Mouse (Mus musculus): Measurements from ENCODE around the gene Hpcal4. TPM values are rescaled to one million over a fixed set of nuclear protein-coding genes. Genes with fewer than 3 reads are reported as not detected.

The Hpcal4 gene
- polyA plus RNA-seq, 1 experiment from 2014 or later = 0.48 TPM

- Histone ChIP-seq H3K36me3 (ENCODE audit: control insufficient read depth, insufficient read depth, low read length) (no peaks in the 10 kb centered on the region), H3K4me2 (no peak overlapping the region), H3K27ac (ENCODE audit: low read depth, low read length) (no peak overlapping the region), H3K9ac (ENCODE audit: low read depth, low read length) (no peak overlapping the region), H3K4me1 (replicated peaks; ENCODE audit: control insufficient read depth, insufficient read depth, low read length) (no peaks in the 10 kb centered on the region), H3K4me3 (ENCODE audit: low read depth, low read length) (no peak overlapping the region), H3K27me3 (replicated peaks; ENCODE audit: control insufficient read depth, insufficient read depth, low read length) (peaks cover 4% of the 10 kb centered on the region), H3K9me3 (ENCODE audit: control insufficient read depth, low read length) (no peaks in the 10 kb centered on the region)
- WGBS = 87% methylated on average over 9 of the region's 9 CpGs
- no peak for DNase-seq (ENCODE audit: low spot score)
- no peak for ATAC-seq (replicated peaks; ENCODE audit: low FRiP score)
These were observed 30.9 kb downstream of the Hpcal4 start for GRCm38 (mm10) chr4:123213975-123214374.

- Histone ChIP-seq H3K4me3 (ENCODE audit: low read depth, low read length) (no peak overlapping the region), H3K27ac (ENCODE audit: low read depth, low read length) (no peak overlapping the region), H3K4me2 (no peak overlapping the region), H3K9me3 (ENCODE audit: control insufficient read depth, low read length) (no peaks in the 10 kb centered on the region), H3K36me3 (ENCODE audit: control insufficient read depth, insufficient read depth, low read length) (no peaks in the 10 kb centered on the region), H3K9ac (ENCODE audit: low read depth, low read length) (no peak overlapping the region), H3K4me1 (replicated peaks; ENCODE audit: control insufficient read depth, insufficient read depth, low read length) (no peaks in the 10 kb centered on the region), H3K27me3 (replicated peaks; ENCODE audit: control insufficient read depth, insufficient read depth, low read length) (peaks cover 2% of the 10 kb centered on the region)
- 76% methylated on average over 1 of the region's 1 CpGs for WGBS
- DNase-seq (ENCODE audit: low spot score) (no peak), ATAC-seq (replicated peaks; ENCODE audit: low FRiP score) (no peak)
These were observed 32.3 kb downstream of the Hpcal4 start for GRCm38 (mm10) chr4:123215367-123215766.

DNA sequence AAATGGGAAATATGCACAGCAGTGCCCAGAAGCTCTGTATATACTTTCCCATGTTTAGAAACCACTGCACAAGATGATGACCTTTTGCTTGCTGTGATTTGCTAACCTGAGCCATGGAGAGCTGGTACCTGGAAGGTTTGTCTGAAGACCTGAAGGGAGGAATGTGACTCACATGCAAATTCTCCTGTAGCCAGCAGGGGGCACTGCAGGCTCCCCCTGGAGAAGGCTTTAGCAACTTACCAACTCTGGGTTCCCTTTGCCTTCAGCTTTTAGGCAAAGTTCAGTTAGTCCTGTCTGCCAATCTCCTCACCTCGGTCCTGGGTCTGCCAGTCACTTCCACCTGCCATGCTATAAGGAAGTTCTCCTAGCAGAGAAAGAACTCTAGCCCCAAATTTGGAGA is 33.8 kb downstream of the Hpcal4 start:
- no peak for ATAC-seq (replicated peaks; ENCODE audit: low FRiP score)
- Histone ChIP-seq H3K36me3 (ENCODE audit: control insufficient read depth, insufficient read depth, low read length) (no peaks in the 10 kb centered on the region), H3K9ac (ENCODE audit: low read depth, low read length) (no peak overlapping the region), H3K27ac (ENCODE audit: low read depth, low read length) (no peak overlapping the region), H3K4me2 (no peak overlapping the region), H3K9me3 (ENCODE audit: control insufficient read depth, low read length) (no peaks in the 10 kb centered on the region), H3K4me3 (ENCODE audit: low read depth, low read length) (no peak overlapping the region), H3K27me3 (replicated peaks; ENCODE audit: control insufficient read depth, insufficient read depth, low read length) (peaks cover 2% of the 10 kb centered on the region; the same call in 1 of the 2 replicates), H3K4me1 (replicated peaks; ENCODE audit: control insufficient read depth, insufficient read depth, low read length) (no peaks in the 10 kb centered on the region)
- 9% methylated on average over 1 of the region's 1 CpGs for WGBS
- DNase-seq (ENCODE audit: low spot score) = no peak

DNA sequence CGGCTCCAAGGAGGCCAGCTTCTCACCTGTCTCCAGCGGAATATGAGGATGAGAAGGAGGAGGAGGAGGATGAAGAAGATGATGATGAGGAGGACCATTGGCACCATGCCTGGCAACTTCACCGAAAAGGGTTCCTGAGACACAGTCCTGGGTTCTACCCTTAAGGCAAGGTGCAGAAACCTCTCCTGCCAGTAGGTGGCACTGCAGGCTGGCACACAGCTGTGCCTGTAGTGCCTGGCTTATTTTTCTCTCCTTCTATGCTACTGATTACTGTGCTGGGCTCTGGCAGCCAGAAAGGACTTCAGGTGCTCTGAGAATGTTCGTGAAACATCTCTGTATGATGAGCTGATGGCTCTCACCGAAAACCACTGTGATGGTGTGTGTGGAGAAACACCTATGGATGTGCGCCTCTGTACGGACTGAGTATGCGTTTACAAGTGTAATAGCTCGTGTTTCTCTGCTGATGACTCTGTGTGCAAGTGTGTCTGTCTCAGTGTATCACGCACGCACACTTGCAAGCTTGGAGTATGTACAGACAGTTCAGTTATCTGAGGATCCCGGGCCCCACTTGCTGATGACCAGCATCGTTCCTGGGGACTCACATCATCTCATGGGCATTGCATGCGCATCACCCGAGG is 36.8 kb downstream of the Hpcal4 start:
- H3K27ac ChIP-seq (ENCODE audit: low read depth, low read length) = no peak overlapping the region

GRCm38 (mm10) chr4:123220637-123221036 is 37.6 kb downstream of the Hpcal4 start:
- 62% methylated on average over 4 of the region's 4 CpGs for WGBS
- no peaks in the 10 kb centered on the region for H3K36me3 ChIP-seq (ENCODE audit: control insufficient read depth, insufficient read depth, low read length)
- ATAC-seq (replicated peaks; ENCODE audit: low FRiP score) (no peak), DNase-seq (ENCODE audit: low spot score) (no peak)
- H3K4me2 ChIP-seq = no peak overlapping the region
- H3K4me3 ChIP-seq (ENCODE audit: low read depth, low read length) = no peak overlapping the region
- H3K27ac ChIP-seq (ENCODE audit: low read depth, low read length) = no peak overlapping the region
- H3K4me1 ChIP-seq (replicated peaks; ENCODE audit: control insufficient read depth, insufficient read depth, low read length) = no peaks in the 10 kb centered on the region
- H3K9me3 ChIP-seq (ENCODE audit: control insufficient read depth, low read length) = no peaks in the 10 kb centered on the region
- 0 out of 2 replicates have a peak, but pooled peaks cover 2% of the 10 kb centered on the region for H3K27me3 ChIP-seq (replicated peaks; ENCODE audit: control insufficient read depth, insufficient read depth, low read length)
- H3K9ac ChIP-seq (ENCODE audit: low read depth, low read length) = no peak overlapping the region

More for the DNA sequence above, 36.8 kb downstream of the Hpcal4 start:
- H3K4me1 ChIP-seq (replicated peaks; ENCODE audit: control insufficient read depth, insufficient read depth, low read length) = no peaks in the 10 kb centered on the region
- H3K9ac ChIP-seq (ENCODE audit: low read depth, low read length) = no peak overlapping the region
- ATAC-seq (replicated peaks; ENCODE audit: low FRiP score) = peak; percentile 68
- H3K27me3 ChIP-seq (replicated peaks; ENCODE audit: control insufficient read depth, insufficient read depth, low read length) = 0 out of 2 replicates have a peak, but pooled peaks cover 2% of the 10 kb centered on the region
- peak; percentile 60 for DNase-seq (ENCODE audit: low spot score)
- no peak overlapping the region for H3K4me2 ChIP-seq
- H3K4me3 ChIP-seq (ENCODE audit: low read depth, low read length) = no peak overlapping the region
- no peaks in the 10 kb centered on the region for H3K9me3 ChIP-seq (ENCODE audit: control insufficient read depth, low read length)
- WGBS = 70% methylated on average over 15 of the region's 15 CpGs
- H3K36me3 ChIP-seq (ENCODE audit: control insufficient read depth, insufficient read depth, low read length) = no peaks in the 10 kb centered on the region

- H3K27me3 ChIP-seq (replicated peaks; ENCODE audit: control insufficient read depth, insufficient read depth, low read length) = no peaks in the 10 kb centered on the region
- H3K27ac ChIP-seq (ENCODE audit: low read depth, low read length) = no peak overlapping the region
- DNase-seq (ENCODE audit: low spot score) = no peak
- ATAC-seq (replicated peaks; ENCODE audit: low FRiP score) = no peak
- no peak overlapping the region for H3K4me3 ChIP-seq (ENCODE audit: low read depth, low read length)
- WGBS = 40% methylated on average over 3 of the region's 3 CpGs
- H3K4me2 ChIP-seq = no peak overlapping the region
- H3K9ac ChIP-seq (ENCODE audit: low read depth, low read length) = no peak overlapping the region
- H3K36me3 ChIP-seq (ENCODE audit: control insufficient read depth, insufficient read depth, low read length) = no peaks in the 10 kb centered on the region
- H3K9me3 ChIP-seq (ENCODE audit: control insufficient read depth, low read length) = no peaks in the 10 kb centered on the region
- H3K4me1 ChIP-seq (replicated peaks; ENCODE audit: control insufficient read depth, insufficient read depth, low read length) = peaks cover 3% of the 10 kb centered on the region; the same call in 1 of the 2 replicates
These were observed 40.3 kb downstream of the Hpcal4 start for GRCm38 (mm10) chr4:123223309-123223708.

DNA sequence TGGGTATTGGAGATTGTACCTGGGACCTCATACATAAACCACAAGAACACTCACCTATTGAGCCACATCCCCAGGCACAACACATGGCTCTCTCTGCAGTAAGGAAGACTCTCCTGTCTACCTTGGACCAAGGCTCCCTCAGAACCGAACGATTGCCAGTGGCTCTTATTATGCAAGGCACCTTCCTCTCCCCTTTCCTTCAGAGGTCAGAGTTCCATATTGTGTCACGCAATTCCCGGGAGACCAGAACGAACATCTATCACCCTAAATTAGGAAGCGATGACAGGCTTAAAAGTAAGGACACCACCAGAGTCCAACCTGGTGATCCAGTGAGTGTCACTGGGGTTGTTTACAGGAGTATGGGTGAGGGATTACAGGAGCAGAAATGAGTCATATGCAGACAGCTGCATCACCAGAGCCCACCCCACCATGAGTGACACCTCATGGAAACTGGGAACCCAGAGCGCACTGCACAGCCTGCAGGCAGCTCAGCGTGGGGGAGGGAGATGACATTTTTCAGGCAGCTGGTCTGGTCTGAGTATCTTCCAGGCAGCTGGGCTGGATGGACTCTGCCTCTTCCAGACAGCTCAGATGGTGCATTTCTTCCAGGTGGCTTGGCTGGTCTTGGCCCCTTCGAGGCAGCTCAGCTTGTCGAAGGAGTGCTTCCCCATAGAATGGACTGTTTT is 42.8 kb downstream of the Hpcal4 start:
- Histone ChIP-seq H3K4me1 (replicated peaks; ENCODE audit: control insufficient read depth, insufficient read depth, low read length) (peaks cover 3% of the 10 kb centered on the region; the same call in 1 of the 2 replicates), H3K36me3 (ENCODE audit: control insufficient read depth, insufficient read depth, low read length) (no peaks in the 10 kb centered on the region), H3K27ac (ENCODE audit: low read depth, low read length) (no peak overlapping the region), H3K9ac (ENCODE audit: low read depth, low read length) (no peak overlapping the region), H3K4me2 (no peak overlapping the region), H3K4me3 (ENCODE audit: low read depth, low read length) (no peak overlapping the region), H3K9me3 (ENCODE audit: control insufficient read depth, low read length) (no peaks in the 10 kb centered on the region), H3K27me3 (replicated peaks; ENCODE audit: control insufficient read depth, insufficient read depth, low read length) (no peaks in the 10 kb centered on the region; the same call in 1 of the 2 replicates)
- WGBS = 66% methylated on average over 10 of the region's 10 CpGs
- ATAC-seq (replicated peaks; ENCODE audit: low FRiP score) = no peak
- no peak for DNase-seq (ENCODE audit: low spot score)

DNA sequence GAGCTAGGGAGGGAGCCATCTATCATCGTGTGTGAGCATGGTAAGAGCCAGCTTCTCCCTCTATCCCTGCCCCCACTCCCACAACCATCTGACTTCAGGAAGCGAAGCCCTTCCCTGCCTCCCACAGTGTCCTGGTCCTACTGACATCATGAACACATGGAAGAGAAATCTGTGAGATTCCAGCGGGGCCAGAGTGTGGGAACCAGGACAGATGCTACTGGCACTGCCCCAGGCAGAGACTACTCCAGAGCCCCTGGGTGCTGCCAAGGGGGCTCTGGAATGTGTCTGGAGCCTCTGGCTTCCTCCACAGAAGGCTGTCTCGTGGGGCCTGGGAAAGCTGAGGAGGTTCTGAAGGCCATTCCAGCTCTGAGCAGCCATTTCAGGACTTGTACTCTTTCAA is 44.7 kb downstream of the Hpcal4 start:
- 40% methylated on average over 4 of the region's 4 CpGs for WGBS
- no peak for ATAC-seq (replicated peaks; ENCODE audit: low FRiP score)

DNA sequence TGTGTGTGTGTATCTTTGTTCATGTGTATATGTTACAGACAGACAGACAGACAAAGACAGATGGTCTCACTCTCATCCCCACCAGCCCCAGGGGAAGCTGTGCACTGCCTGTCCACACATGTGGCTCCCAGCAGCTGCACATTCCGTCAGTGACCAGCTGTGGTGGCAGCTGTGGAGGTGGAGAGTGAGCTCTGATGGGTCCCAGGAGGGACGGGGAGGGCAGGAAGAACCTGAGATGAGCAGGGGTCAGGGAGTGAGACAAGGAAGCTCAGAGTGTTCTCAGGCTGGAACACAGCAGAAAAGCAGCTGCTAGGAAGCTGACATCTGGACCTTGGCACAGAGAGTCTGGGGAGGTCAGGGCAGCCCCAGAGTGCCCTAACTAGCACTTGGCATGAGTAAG is 45.2 kb downstream of the Hpcal4 start:
- Histone ChIP-seq H3K36me3 (ENCODE audit: control insufficient read depth, insufficient read depth, low read length) (no peaks in the 10 kb centered on the region), H3K9ac (ENCODE audit: low read depth, low read length) (no peak overlapping the region), H3K4me1 (replicated peaks; ENCODE audit: control insufficient read depth, insufficient read depth, low read length) (peaks cover 5% of the 10 kb centered on the region; the same call in 1 of the 2 replicates), H3K9me3 (ENCODE audit: control insufficient read depth, low read length) (no peaks in the 10 kb centered on the region), H3K4me2 (no peak overlapping the region), H3K27me3 (replicated peaks; ENCODE audit: control insufficient read depth, insufficient read depth, low read length) (peaks cover 14% of the 10 kb centered on the region), H3K27ac (ENCODE audit: low read depth, low read length) (no peak overlapping the region), H3K4me3 (ENCODE audit: low read depth, low read length) (no peak overlapping the region)
- ATAC-seq (replicated peaks; ENCODE audit: low FRiP score) = no peak
- no peak for DNase-seq (ENCODE audit: low spot score)
- WGBS = 32% methylated on average over 2 of the region's 2 CpGs

More for the DNA sequence above, 44.7 kb downstream of the Hpcal4 start:
- Histone ChIP-seq H3K9ac (ENCODE audit: low read depth, low read length) (no peak overlapping the region), H3K27me3 (replicated peaks; ENCODE audit: control insufficient read depth, insufficient read depth, low read length) (peaks cover 8% of the 10 kb centered on the region), H3K4me2 (no peak overlapping the region), H3K4me1 (replicated peaks; ENCODE audit: control insufficient read depth, insufficient read depth, low read length) (peaks cover 3% of the 10 kb centered on the region; the same call in 1 of the 2 replicates), H3K27ac (ENCODE audit: low read depth, low read length) (no peak overlapping the region), H3K36me3 (ENCODE audit: control insufficient read depth, insufficient read depth, low read length) (no peaks in the 10 kb centered on the region), H3K4me3 (ENCODE audit: low read depth, low read length) (no peak overlapping the region), H3K9me3 (ENCODE audit: control insufficient read depth, low read length) (no peaks in the 10 kb centered on the region)
- DNase-seq (ENCODE audit: low spot score) = no peak

Measured in liver, embryonic 11.5 days (tissue).